Mouse (Mus musculus): ENCODE measurements around the gene Dusp1. TPM values are rescaled to one million over a fixed set of nuclear protein-coding genes. Genes with fewer than 3 reads are reported as not detected.

Dusp1 gene
- polyA plus RNA-seq, 1 experiment, result 11.6 TPM

GRCm38 (mm10) chr17:26574118-26574517 is 12.2 kb upstream of the Dusp1 start:
- Histone ChIP-seq H3K79me2 (ENCODE audit: control insufficient read depth, insufficient read depth) (peaks cover 80% of the 10 kb centered on the region), H3K4me3 (no peak overlapping the region), H3ac (ENCODE audit: control insufficient read depth, insufficient read length) (no peak overlapping the region), H3K27me3 (ENCODE audit: control insufficient read depth, insufficient read depth, insufficient read length) (no peaks in the 10 kb centered on the region), H3K36me3 (ENCODE audit: control insufficient read depth, insufficient read depth) (peaks cover 4% of the 10 kb centered on the region), H3K4me2 (ENCODE audit: low read depth) (no peak overlapping the region)
- TF ChIP-seq MYOD1 (IDR thresholded peaks at IDR 0.05; ENCODE audit: control insufficient read depth in 1 of 3, insufficient read length in 2 of 3, low read depth in 2 of 3) (no peak), POLR2A (IDR thresholded peaks at IDR 0.05; ENCODE audit: insufficient read length, low read depth) (no peak), TCF12 (IDR thresholded peaks at IDR 0.05; ENCODE audit: insufficient read depth, poor library complexity, severe bottlenecking) (no peak), CEBPB (IDR thresholded peaks at IDR 0.05; ENCODE audit: insufficient read depth, poor library complexity, severe bottlenecking) (no peak), POLR2AphosphoS2 (IDR thresholded peaks at IDR 0.05; ENCODE audit: insufficient read length, low read depth) (no peak), REST (IDR thresholded peaks at IDR 0.05; ENCODE audit: insufficient read depth, insufficient read length) (no peak), USF1 (IDR thresholded peaks at IDR 0.05; ENCODE audit: low read depth) (no peak), MYOG (IDR thresholded peaks at IDR 0.05; ENCODE audit: control insufficient read depth in 1 of 3, insufficient read depth in 1 of 3, insufficient read length in 2 of 3, low read depth in 2 of 3) (no peak), TCF3 (IDR thresholded peaks at IDR 0.05; ENCODE audit: insufficient read length, low read depth) (no peak), MAX (IDR thresholded peaks at IDR 0.05; ENCODE audit: low read depth) (no peak), E2F4 (IDR thresholded peaks at IDR 0.05; ENCODE audit: insufficient read depth) (no peak), SRF (IDR thresholded peaks at IDR 0.05; ENCODE audit: control insufficient read depth, insufficient read length, low read depth) (no peak)

DNA sequence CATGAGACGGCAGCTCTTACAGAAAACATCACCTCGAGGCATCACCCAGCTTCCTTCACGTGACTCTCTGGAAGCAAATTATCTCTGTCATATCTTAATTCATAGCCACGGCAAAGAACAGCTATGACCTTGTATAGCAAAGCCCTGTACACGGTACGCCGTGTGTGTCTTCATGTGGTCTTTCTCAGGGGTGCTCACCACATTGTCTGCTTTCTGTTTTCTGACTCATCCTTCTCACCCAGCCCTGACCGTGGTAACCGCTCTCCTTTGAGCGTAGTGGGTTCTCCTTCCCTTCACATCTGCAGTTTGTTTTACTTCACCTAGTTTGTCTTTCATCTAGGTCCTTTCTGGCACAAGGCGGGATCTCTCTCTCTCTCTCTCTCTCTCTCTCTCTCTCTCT is 10.3 kb upstream of the Dusp1 start:
- no peak overlapping the region for H3K4me2 ChIP-seq (ENCODE audit: low read depth)
- H3K36me3 ChIP-seq (ENCODE audit: control insufficient read depth, insufficient read depth), result peaks cover 6% of the 10 kb centered on the region
- H3K79me2 ChIP-seq (ENCODE audit: control insufficient read depth, insufficient read depth), result peaks cover 79% of the 10 kb centered on the region
- H3K4me3 ChIP-seq, result no peak overlapping the region
- TF ChIP-seq E2F4 (IDR thresholded peaks at IDR 0.05; ENCODE audit: insufficient read depth) (no peak), TCF3 (IDR thresholded peaks at IDR 0.05; ENCODE audit: insufficient read length, low read depth) (no peak), CEBPB (IDR thresholded peaks at IDR 0.05; ENCODE audit: insufficient read depth, poor library complexity, severe bottlenecking) (no peak), MAX (IDR thresholded peaks at IDR 0.05; ENCODE audit: low read depth) (no peak), USF1 (IDR thresholded peaks at IDR 0.05; ENCODE audit: low read depth) (no peak), MYOG (IDR thresholded peaks at IDR 0.05; ENCODE audit: control insufficient read depth in 1 of 3, insufficient read depth in 1 of 3, insufficient read length in 2 of 3, low read depth in 2 of 3) (no peak), POLR2A (IDR thresholded peaks at IDR 0.05; ENCODE audit: insufficient read length, low read depth) (no peak), SRF (IDR thresholded peaks at IDR 0.05; ENCODE audit: control insufficient read depth, insufficient read length, low read depth) (no peak), TCF12 (IDR thresholded peaks at IDR 0.05; ENCODE audit: insufficient read depth, poor library complexity, severe bottlenecking) (no peak), MYOD1 (IDR thresholded peaks at IDR 0.05; ENCODE audit: control insufficient read depth in 1 of 3, insufficient read length in 2 of 3, low read depth in 2 of 3) (no peak), REST (IDR thresholded peaks at IDR 0.05; ENCODE audit: insufficient read depth, insufficient read length) (no peak), POLR2AphosphoS2 (IDR thresholded peaks at IDR 0.05; ENCODE audit: insufficient read length, low read depth) (no peak)
- no peaks in the 10 kb centered on the region for H3K27me3 ChIP-seq (ENCODE audit: control insufficient read depth, insufficient read depth, insufficient read length)
- no peak overlapping the region for H3ac ChIP-seq (ENCODE audit: control insufficient read depth, insufficient read length)

- peaks cover 6% of the 10 kb centered on the region for H3K36me3 ChIP-seq (ENCODE audit: control insufficient read depth, insufficient read depth)
- TF ChIP-seq POLR2AphosphoS2 (IDR thresholded peaks at IDR 0.05; ENCODE audit: insufficient read length, low read depth) (no peak), SRF (IDR thresholded peaks at IDR 0.05; ENCODE audit: control insufficient read depth, insufficient read length, low read depth) (no peak), MAX (IDR thresholded peaks at IDR 0.05; ENCODE audit: low read depth) (no peak), USF1 (IDR thresholded peaks at IDR 0.05; ENCODE audit: low read depth) (no peak), CEBPB (IDR thresholded peaks at IDR 0.05; ENCODE audit: insufficient read depth, poor library complexity, severe bottlenecking) (no peak), E2F4 (IDR thresholded peaks at IDR 0.05; ENCODE audit: insufficient read depth) (no peak)
Measured at GRCm38 (mm10) chr17:26571377-26571776, 9.4 kb upstream of the Dusp1 start.

GRCm38 (mm10) chr17:26570651-26571118 is 8.8 kb upstream of the Dusp1 start:
- Histone ChIP-seq H3K27me3 (ENCODE audit: control insufficient read depth, insufficient read depth, insufficient read length) (no peaks in the 10 kb centered on the region), H3K4me3 (no peak overlapping the region), H3ac (ENCODE audit: control insufficient read depth, insufficient read length) (no peak overlapping the region), H3K36me3 (ENCODE audit: control insufficient read depth, insufficient read depth) (peaks cover 6% of the 10 kb centered on the region), H3K79me2 (ENCODE audit: control insufficient read depth, insufficient read depth) (peaks cover 76% of the 10 kb centered on the region), H3K4me2 (ENCODE audit: low read depth) (no peak overlapping the region)
- no peak for TF ChIP-seq MAX (IDR thresholded peaks at IDR 0.05; ENCODE audit: low read depth)
- no peak for TF ChIP-seq SRF (IDR thresholded peaks at IDR 0.05; ENCODE audit: control insufficient read depth, insufficient read length, low read depth)
- no peak for TF ChIP-seq POLR2AphosphoS2 (IDR thresholded peaks at IDR 0.05; ENCODE audit: insufficient read length, low read depth)
- TF ChIP-seq TCF3 (IDR thresholded peaks at IDR 0.05; ENCODE audit: insufficient read length, low read depth), result no peak
- no peak for TF ChIP-seq MYOG (IDR thresholded peaks at IDR 0.05; ENCODE audit: control insufficient read depth in 1 of 3, insufficient read depth in 1 of 3, insufficient read length in 2 of 3, low read depth in 2 of 3)
- TF ChIP-seq CEBPB (IDR thresholded peaks at IDR 0.05; ENCODE audit: insufficient read depth, poor library complexity, severe bottlenecking), result no peak
- no peak for TF ChIP-seq TCF12 (IDR thresholded peaks at IDR 0.05; ENCODE audit: insufficient read depth, poor library complexity, severe bottlenecking)
- no peak for TF ChIP-seq USF1 (IDR thresholded peaks at IDR 0.05; ENCODE audit: low read depth)
- TF ChIP-seq E2F4 (IDR thresholded peaks at IDR 0.05; ENCODE audit: insufficient read depth), result no peak
- no peak for TF ChIP-seq MYOD1 (IDR thresholded peaks at IDR 0.05; ENCODE audit: control insufficient read depth in 1 of 3, insufficient read length in 2 of 3, low read depth in 2 of 3)
- TF ChIP-seq POLR2A (IDR thresholded peaks at IDR 0.05; ENCODE audit: insufficient read length, low read depth), result no peak
- no peak for TF ChIP-seq REST (IDR thresholded peaks at IDR 0.05; ENCODE audit: insufficient read depth, insufficient read length)

More at GRCm38 (mm10) chr17:26571377-26571776, 9.4 kb upstream of the Dusp1 start:
- H3K79me2 ChIP-seq (ENCODE audit: control insufficient read depth, insufficient read depth), result peaks cover 76% of the 10 kb centered on the region
- no peak overlapping the region for H3K4me3 ChIP-seq
- H3K27me3 ChIP-seq (ENCODE audit: control insufficient read depth, insufficient read depth, insufficient read length), result no peaks in the 10 kb centered on the region
- no peak overlapping the region for H3ac ChIP-seq (ENCODE audit: control insufficient read depth, insufficient read length)
- no peak overlapping the region for H3K4me2 ChIP-seq (ENCODE audit: low read depth)

Data from myocyte (in vitro differentiated cells).